Mouse (Mus musculus) hindbrain, embryonic 14.5 days (tissue): ENCODE data around the gene Hyal1. TPM values are rescaled to one million over a fixed set of nuclear protein-coding genes. Genes with fewer than 3 reads are reported as not detected.

Source experiments
- ATAC-seq: fragments of 200-750 bp; cut with Nextera tagmentation; 2 replicates; pipeline ENCODE4 v1.8.0; 2017; ENCODE audit warnings: moderate number of reproducible peaks, mild to moderate bottlenecking, moderate TSS enrichment, moderate library complexity; ENCODE audit not compliant: low FRiP score
- DNase-seq: peaks from one replicate; pipeline ENCODE4 v3.0.0-alpha.2; 2015; ENCODE audit warnings: low spot score
- H3K27ac ChIP-seq: fragments of 300-500 bp; sonication (generic); 2 replicates; pipeline ENCODE4 v1.5.1; 2014; ENCODE audit warnings: mild to moderate bottlenecking, moderate library complexity
- H3K27me3 ChIP-seq: fragments of 300-500 bp; sonication (generic); 2 replicates; pipeline ENCODE4 v1.6.1; 2014; ENCODE audit warnings: mild to moderate bottlenecking, low read length, mixed read lengths; ENCODE audit not compliant: control insufficient read depth, insufficient read depth
- H3K36me3 ChIP-seq: fragments of 300-500 bp; sonication (generic); replicated peaks from 2 replicates; pipeline ENCODE4 v1.6.1; 2014; ENCODE audit not compliant: control insufficient read depth, insufficient read depth
- H3K4me1 ChIP-seq: fragments of 300-500 bp; sonication (generic); replicated peaks from 2 replicates; pipeline ENCODE4 v1.6.1; 2014; ENCODE audit warnings: antibody characterized with exemption, low read length, mixed read lengths; ENCODE audit not compliant: control insufficient read depth, insufficient read depth
- H3K4me2 ChIP-seq: fragments of 300-500 bp; sonication (generic); replicated peaks from 2 replicates; pipeline ENCODE4 v1.6.1; 2014; ENCODE audit warnings: mild to moderate bottlenecking, moderate library complexity
- H3K4me3 ChIP-seq: fragments of 300-500 bp; sonication (generic); replicated peaks from 2 replicates; pipeline ENCODE4 v1.5.1; 2014; ENCODE audit warnings: mild to moderate bottlenecking, low read length
- H3K9ac ChIP-seq: fragments of 300-500 bp; sonication (generic); 2 replicates; pipeline ENCODE4 v1.6.1; 2014
- H3K9me3 ChIP-seq: fragments of 300-500 bp; sonication (generic); 2 replicates; pipeline ENCODE4 v1.6.1; 2016; ENCODE audit warnings: low read length; ENCODE audit not compliant: control insufficient read depth
- WGBS: fragments of 180-500 bp; shearing (Covaris S2); extraction: QIAGEN DNeasy Blood & Tissue Kit; methylation state at CpG from one replicate; pipeline ENCODE4 v1.1.7; 2014; 5-methylcytosine and 5-hydroxymethylcytosine counted together
- polyA plus RNA-seq: library from polyadenylated mRNA; unstranded; fragments of >200 nt; fragmentation: Nextera tagmentation; extraction: Ambion mirVana; gene quantifications from 2 replicates; pipeline ENCODE4 v1.2.1, GENCODE M21; 2014

The Hyal1 gene
- polyA plus RNA-seq = 3.1 and 4.9 TPM in 2 replicates

DNA sequence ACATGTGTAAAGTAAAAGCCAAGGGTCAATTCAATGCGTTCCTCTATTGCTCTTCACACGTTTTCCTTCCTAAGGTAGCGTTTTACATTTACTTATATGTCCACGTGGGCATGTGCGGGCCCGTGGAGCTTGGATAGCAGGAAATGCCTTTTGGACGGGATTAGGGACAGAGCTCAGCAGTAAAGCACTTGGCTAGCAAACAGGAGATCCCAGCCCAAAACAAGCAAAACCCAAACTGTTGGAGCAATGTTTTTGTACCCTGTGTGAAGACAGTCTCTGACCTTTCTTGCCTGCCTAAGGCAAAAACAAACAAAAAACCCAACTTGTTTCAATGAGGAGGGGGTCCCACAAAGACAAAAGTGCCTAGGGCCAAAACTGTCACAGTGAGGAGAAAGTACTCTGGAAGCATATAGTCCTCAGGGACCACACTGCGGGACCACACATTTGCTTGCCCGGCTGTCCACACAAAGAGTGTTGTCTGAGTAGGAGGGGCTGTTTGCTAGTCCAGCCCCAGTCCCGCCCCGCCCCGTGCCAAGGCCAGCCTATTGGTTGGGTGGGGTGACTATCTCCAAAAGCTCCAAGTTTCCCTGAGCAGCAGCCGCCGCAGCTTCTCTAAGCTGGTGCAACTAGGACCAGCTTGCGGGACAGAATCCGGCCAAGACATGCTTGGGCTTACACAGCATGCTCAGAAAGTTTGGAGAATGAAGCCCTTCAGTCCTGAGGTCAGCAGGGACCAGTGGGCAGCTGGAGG, at the start of gene Hyal1:
Gene Hyal1, plus strand, starts transcription at position 571 of the 751 bp plus-strand sequence.
- 27% methylated on average over 16 of the region's 16 CpGs for WGBS
- peaks cover 17% of the 10 kb centered on the region for H3K4me1 ChIP-seq
- peak; percentile 58 for ATAC-seq

DNA sequence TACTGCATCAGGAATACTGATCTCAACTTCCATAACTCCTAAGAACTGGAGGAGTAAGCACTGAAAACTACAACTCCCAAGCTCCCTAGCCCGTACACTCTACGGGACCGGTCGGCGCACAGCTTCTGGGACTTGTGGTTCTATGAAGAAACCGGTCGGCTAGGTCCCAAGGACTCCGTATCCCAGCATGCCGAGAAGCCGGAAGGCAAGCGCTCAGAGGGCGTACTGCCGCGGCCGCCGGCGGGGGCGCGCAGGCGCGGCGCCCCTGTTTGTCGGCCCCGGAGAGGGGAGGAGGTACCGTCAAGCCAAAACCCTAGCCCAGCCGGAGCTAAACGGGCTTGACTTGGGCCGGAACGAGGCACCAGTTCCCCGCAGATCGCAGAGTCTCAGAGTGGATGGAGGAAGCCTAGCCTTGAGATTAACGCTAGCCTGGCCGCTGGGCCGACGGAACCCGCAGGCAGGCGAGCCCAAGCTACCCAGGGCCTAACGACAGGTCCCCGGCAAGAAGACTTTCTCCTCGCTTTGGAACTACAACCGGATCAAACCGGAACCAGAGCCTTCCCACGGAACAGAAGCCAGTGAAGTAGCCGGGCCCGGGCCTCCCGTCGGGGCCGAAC, 42.8 kb upstream of the Hyal1 start, which contains the start of gene Tmem115:
Gene Tmem115, plus strand, starts transcription at position 155 of the 617 bp plus-strand sequence.
- peak within 1 kb of the TSS; percentile 66 for H3K4me3 ChIP-seq
- no peaks in the 10 kb centered on the region for H3K9me3 ChIP-seq
- H3K36me3 ChIP-seq = peaks cover 18% of the 10 kb centered on the region
- peak; percentile 92 for DNase-seq
- H3K4me2 ChIP-seq = peak within 1 kb of the TSS; percentile 98
- H3K27ac ChIP-seq = peak within 1 kb of the TSS; percentile 48; the same call in 1 of the 2 replicates
- H3K27me3 ChIP-seq = no peaks in the 10 kb centered on the region
- peaks cover 23% of the 10 kb centered on the region for H3K4me1 ChIP-seq
- ATAC-seq = peak; percentile 99
- under 1% methylated on average over 48 of the region's 48 CpGs for WGBS
- peak within 1 kb of the TSS; percentile 78 for H3K9ac ChIP-seq

More for the DNA sequence above, at the start of gene Hyal1:
- Histone ChIP-seq H3K27ac (peak within 1 kb of the TSS; percentile 55; the same call in 1 of the 2 replicates), H3K36me3 (peaks cover 31% of the 10 kb centered on the region), H3K27me3 (no peaks in the 10 kb centered on the region), H3K4me3 (peak within 1 kb of the TSS; percentile 25), H3K9me3 (no peaks in the 10 kb centered on the region), H3K9ac (peak within 1 kb of the TSS; percentile 25; the same call in 1 of the 2 replicates), H3K4me2 (peak within 1 kb of the TSS; percentile 43)
- DNase-seq = peak; percentile 53

DNA sequence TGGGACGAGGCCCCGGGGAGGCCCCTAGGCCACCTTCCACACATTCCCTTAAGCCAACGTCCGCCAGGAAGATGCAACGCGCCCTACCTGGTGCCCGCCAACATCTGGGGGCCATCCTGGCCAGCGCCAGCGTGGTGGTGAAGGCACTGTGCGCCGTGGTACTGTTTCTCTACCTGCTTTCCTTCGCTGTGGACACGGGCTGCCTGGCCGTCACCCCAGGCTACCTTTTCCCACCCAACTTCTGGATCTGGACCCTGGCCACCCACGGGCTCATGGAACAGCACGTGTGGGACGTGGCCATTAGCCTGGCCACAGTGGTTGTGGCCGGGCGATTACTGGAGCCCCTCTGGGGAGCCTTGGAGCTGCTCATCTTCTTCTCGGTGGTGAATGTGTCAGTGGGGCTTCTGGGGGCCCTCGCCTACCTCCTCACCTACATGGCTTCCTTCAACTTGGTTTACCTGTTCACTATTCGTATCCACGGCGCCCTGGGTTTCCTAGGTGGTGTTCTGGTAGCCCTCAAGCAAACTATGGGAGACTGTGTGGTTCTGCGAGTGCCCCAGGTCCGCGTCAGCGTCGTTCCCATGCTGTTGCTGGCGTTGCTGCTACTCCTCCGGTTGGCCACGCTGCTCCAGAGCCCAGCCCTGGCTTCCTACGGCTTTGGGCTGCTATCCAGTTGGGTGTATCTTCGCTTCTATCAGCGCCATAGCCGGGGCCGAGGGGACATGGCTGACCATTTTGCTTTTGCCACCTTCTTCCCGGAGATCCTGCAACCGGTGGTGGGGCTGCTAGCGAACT, 42.1 kb upstream of the Hyal1 start:
- Histone ChIP-seq H3K4me3 (peak overlapping the region; percentile 66), H3K27me3 (no peaks in the 10 kb centered on the region), H3K36me3 (peaks cover 25% of the 10 kb centered on the region), H3K4me2 (peak overlapping the region; percentile 98), H3K4me1 (peaks cover 23% of the 10 kb centered on the region), H3K27ac (peak overlapping the region; percentile 48; the same call in 1 of the 2 replicates), H3K9me3 (no peaks in the 10 kb centered on the region), H3K9ac (peak overlapping the region; percentile 78)
- WGBS = under 1% methylated on average over 40 of the region's 40 CpGs
- ATAC-seq (peak; percentile 10), DNase-seq (no peak)

DNA sequence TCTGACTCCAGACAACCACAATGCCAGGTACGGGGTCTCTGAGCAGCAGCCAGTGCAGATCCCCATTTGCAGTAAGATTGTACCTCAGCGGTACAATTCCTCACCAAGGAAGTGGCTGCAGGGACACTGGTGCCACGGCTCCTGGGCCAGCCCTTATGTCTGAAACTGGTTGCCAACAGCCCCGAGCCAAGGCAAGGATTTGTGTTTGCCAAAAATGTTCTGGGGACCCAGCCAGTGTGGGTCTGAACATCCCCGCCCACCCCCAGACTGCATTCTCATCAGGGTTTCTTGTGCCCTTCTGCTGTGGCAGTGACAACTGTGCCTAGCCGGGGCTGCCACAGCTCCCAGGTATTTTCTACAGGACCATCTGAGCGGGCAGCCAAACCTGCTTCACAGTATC, 38.5 kb upstream of the Hyal1 start:
- DNase-seq = no peak
- H3K4me1 ChIP-seq = peaks cover 42% of the 10 kb centered on the region
- no peak overlapping the region for H3K4me2 ChIP-seq

DNA sequence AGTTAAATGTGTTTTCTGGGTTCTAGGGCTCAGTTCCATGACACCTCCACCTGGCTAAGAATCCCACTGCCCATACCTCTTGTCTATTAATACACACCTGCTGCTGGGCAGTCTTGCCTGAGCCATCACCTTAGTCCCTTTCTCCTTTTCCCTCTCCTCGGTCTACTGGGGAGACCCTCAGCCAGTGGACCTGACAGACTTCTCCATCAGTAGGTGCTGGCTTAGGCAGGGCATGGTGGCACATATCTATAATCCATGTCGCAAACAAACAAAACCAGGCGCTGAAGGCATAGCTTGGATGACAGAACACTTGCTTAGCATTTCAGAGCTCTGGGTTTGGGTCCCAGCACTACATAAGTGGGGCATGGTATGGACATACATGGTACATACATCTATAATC, 38.0 kb upstream of the Hyal1 start:
- Histone ChIP-seq H3K9ac (no peak overlapping the region), H3K9me3 (no peaks in the 10 kb centered on the region), H3K4me2 (no peak overlapping the region), H3K36me3 (peaks cover 36% of the 10 kb centered on the region), H3K4me1 (peaks cover 42% of the 10 kb centered on the region), H3K4me3 (no peak overlapping the region), H3K27ac (no peak overlapping the region), H3K27me3 (no peaks in the 10 kb centered on the region)
- ATAC-seq (no peak), DNase-seq (no peak)
- 97% methylated on average over 3 of the region's 3 CpGs for WGBS

More for the DNA sequence above, 38.5 kb upstream of the Hyal1 start:
- Histone ChIP-seq H3K27ac (no peak overlapping the region), H3K36me3 (peaks cover 36% of the 10 kb centered on the region), H3K9ac (no peak overlapping the region), H3K4me3 (no peak overlapping the region), H3K9me3 (no peaks in the 10 kb centered on the region), H3K27me3 (no peaks in the 10 kb centered on the region)
- ATAC-seq = no peak
- WGBS = 96% methylated on average over 7 of the region's 7 CpGs

DNA sequence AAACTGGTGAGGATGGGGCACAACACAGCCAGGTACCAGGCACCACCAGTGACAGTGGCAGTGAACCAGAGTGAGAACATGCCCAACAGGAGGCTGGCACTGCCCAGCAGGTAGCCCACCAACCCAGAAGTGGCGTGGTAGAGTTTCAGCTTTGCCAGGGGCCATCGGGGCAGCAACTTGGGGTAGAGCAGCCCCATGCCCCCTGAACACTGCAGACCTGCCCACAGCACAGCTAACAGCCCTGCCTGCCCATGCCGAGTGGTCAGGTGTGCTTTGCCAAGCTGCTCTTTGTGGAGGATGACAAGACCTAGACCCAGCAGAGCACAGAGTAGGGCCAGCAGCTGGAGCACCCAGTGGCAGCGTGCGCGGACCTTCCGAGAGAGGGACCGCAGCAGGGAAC, 36.8 kb upstream of the Hyal1 start:
- Histone ChIP-seq H3K4me1 (peaks cover 42% of the 10 kb centered on the region), H3K36me3 (peaks cover 47% of the 10 kb centered on the region), H3K4me2 (no peak overlapping the region), H3K27ac (no peak overlapping the region), H3K9me3 (no peaks in the 10 kb centered on the region), H3K9ac (no peak overlapping the region), H3K4me3 (no peak overlapping the region), H3K27me3 (no peaks in the 10 kb centered on the region)
- 92% methylated on average over 8 of the region's 8 CpGs for WGBS
- DNase-seq (no peak), ATAC-seq (no peak)

DNA sequence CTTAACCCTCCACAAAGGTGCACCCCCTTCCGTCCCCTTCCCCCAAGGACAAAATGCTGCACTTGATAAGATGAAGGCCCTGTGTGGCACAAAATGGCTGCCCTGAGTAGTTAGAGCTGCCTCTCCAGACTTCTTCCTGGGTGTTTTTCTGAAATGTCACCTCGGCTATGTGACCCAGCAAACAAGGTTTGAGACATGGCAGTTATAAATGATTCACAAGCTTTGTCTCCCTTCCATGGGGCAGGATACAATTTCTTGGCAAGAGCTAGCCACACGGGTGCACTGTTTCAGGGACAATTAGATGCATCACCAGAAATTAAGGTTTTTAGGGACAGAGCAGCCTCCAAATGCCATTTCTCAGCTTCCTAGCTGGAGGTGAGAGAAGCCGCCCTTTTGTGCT, 36.3 kb upstream of the Hyal1 start:
- Histone ChIP-seq H3K36me3 (peaks cover 51% of the 10 kb centered on the region), H3K27me3 (no peaks in the 10 kb centered on the region), H3K4me2 (peak overlapping the region; percentile 84), H3K9me3 (no peaks in the 10 kb centered on the region), H3K9ac (peak overlapping the region; percentile 62; the same call in 1 of the 2 replicates), H3K4me1 (peaks cover 37% of the 10 kb centered on the region), H3K4me3 (peak overlapping the region; percentile 49), H3K27ac (no peak overlapping the region)
- 61% methylated on average over 4 of the region's 4 CpGs for WGBS
- no peak for ATAC-seq
- no peak for DNase-seq

DNA sequence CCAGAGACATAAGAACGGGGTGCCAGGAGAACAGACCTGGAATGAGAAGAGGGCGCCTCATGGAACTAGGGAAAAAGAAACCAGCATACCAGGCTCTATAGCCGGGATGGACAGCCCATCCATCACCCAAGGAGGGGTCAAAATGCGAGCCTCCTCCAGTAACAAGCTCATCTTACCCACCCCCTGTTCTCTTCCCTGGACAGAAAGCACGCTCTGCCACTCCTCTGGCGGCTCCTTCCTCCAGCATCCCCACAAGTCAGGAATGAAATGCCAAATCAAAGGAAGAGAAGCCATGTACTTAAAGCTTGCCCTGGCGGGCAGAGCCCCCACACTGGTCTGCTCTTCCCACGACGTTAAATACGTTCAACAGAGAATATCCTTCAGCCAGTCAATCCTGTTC, 35.7 kb upstream of the Hyal1 start:
- Histone ChIP-seq H3K36me3 (peaks cover 51% of the 10 kb centered on the region), H3K4me1 (peaks cover 32% of the 10 kb centered on the region)

More for the DNA sequence above, 35.7 kb upstream of the Hyal1 start:
- Histone ChIP-seq H3K9me3 (no peaks in the 10 kb centered on the region), H3K4me2 (peak overlapping the region; percentile 84), H3K27ac (peak overlapping the region; percentile 4; the same call in 1 of the 2 replicates), H3K9ac (peak overlapping the region; percentile 62), H3K27me3 (no peaks in the 10 kb centered on the region), H3K4me3 (peak overlapping the region; percentile 49)
- 30% methylated on average over 10 of the region's 10 CpGs for WGBS
- DNase-seq (no peak), ATAC-seq (no peak)
